ENCODE assay signal across 33 mouse cellular contexts in genomic region chr8:109062376-109062775, GRCm38 (mm10).
"Had no signal": no experiment of that assay in that cellular context is flagged by ENCODE, and none has a peak within 500 bp of the region (broad histone marks: within the 10 kb centered on the region; RNA-seq: fewer than 3 reads in every experiment).

No protein-coding gene starts in this region.

- H3K4me1 ChIP-seq: heart, embryonic 10.5 days; heart, embryonic 12.5 days; heart, embryonic 13.5 days; heart, embryonic 15.5 days; hindbrain, embryonic 10.5 days; hindbrain, embryonic 12.5 days; hindbrain, embryonic 13.5 days; hindbrain, embryonic 15.5 days; kidney, embryonic 15.5 days had no signal

- H3K4me2 ChIP-seq: heart, embryonic 11.5 days; heart, embryonic 12.5 days; heart, embryonic 13.5 days; heart, embryonic 15.5 days; hindbrain, embryonic 12.5 days; hindbrain, embryonic 13.5 days; hindbrain, embryonic 14.5 days; hindbrain, embryonic 15.5 days; kidney, embryonic 15.5 days had no signal

- DNase-seq: heart, postnatal 10 days; heart, postnatal 14 days; heart, postnatal 36 days; heart, postnatal 4 days; kidney, adult 11 months; kidney, adult 18-20 months; kidney, adult 2 months; kidney, adult 8-10 months; kidney, adult 9 months; kidney, postnatal 10 days; kidney, postnatal 14 days; kidney, postnatal 25 days; kidney, postnatal 36 days; kidney, postnatal 4 days; layer of hippocampus, adult 9-11 months; layer of hippocampus, postnatal 36 days had no signal

- H3K27me3 ChIP-seq: heart, embryonic 12.5 days; heart, embryonic 13.5 days; heart, embryonic 15.5 days; hindbrain, embryonic 12.5 days; hindbrain, embryonic 13.5 days; hindbrain, embryonic 15.5 days; kidney, embryonic 15.5 days had no signal

- H3K4me3 ChIP-seq: heart, embryonic 10.5 days; heart, embryonic 12.5 days; heart, embryonic 13.5 days; heart, embryonic 15.5 days; hindbrain, embryonic 10.5 days; hindbrain, embryonic 12.5 days; hindbrain, embryonic 13.5 days; hindbrain, embryonic 15.5 days; kidney, embryonic 15.5 days; layer of hippocampus, adult 2 months had no signal

- H3K9me3 ChIP-seq: heart, embryonic 10.5 days; heart, embryonic 15.5 days; hindbrain, embryonic 12.5 days; hindbrain, embryonic 13.5 days; hindbrain, embryonic 15.5 days; kidney, embryonic 15.5 days had no signal

- H3K9ac ChIP-seq: heart, embryonic 12.5 days; heart, embryonic 13.5 days; heart, embryonic 15.5 days; hindbrain, embryonic 12.5 days; hindbrain, embryonic 13.5 days; hindbrain, embryonic 14.5 days; hindbrain, embryonic 15.5 days; kidney, embryonic 15.5 days had no signal

- ATAC-seq: hindbrain, embryonic 16.5 days; hindbrain, postnatal 0 days; inflammation-experienced regulatory T-cells, adult 6 months; intestine, embryonic 16.5 days had no signal

- H3K27ac ChIP-seq: heart, embryonic 10.5 days; heart, embryonic 13.5 days; heart, embryonic 15.5 days; hindbrain, embryonic 10.5 days; hindbrain, embryonic 12.5 days; hindbrain, embryonic 13.5 days; hindbrain, embryonic 14.5 days; hindbrain, embryonic 15.5 days; hindbrain, postnatal 0 days; kidney, embryonic 15.5 days; kidney, postnatal 0 days; layer of hippocampus, adult 2 months had no signal

- H3K36me3 ChIP-seq: heart, embryonic 10.5 days; heart, embryonic 12.5 days; heart, embryonic 13.5 days; heart, embryonic 15.5 days; hindbrain, embryonic 10.5 days; hindbrain, embryonic 12.5 days; hindbrain, embryonic 13.5 days; hindbrain, embryonic 15.5 days; kidney, embryonic 15.5 days had no signal
